Mouse (Mus musculus): ENCODE measurements around the gene Lhfp.

DNA sequence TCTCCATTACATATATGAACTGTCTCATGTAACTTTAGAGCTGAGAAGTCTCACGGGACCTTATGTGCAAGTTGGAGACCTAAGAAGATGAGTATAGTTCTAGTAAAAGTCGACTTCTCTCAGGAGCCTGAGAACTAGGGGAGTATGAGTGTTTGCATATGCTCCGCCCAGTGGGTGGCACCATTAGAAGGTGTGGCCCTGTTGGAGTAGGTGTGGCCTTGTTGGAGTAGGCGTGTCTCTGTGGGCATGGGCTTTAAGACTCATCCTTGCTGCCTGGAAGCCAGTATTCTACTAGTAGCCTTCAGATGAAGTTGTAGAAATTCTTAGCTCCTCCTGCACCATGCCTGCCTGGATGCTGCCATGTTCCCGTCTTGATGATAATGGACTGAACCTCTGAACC, 105.7 kb downstream of the Lhfp start:
- no peak for TF ChIP-seq CTCF (IDR thresholded peaks at IDR 0.05; ENCODE audit: borderline replicate concordance, insufficient read depth, low read depth, low read length)
- TF ChIP-seq POLR2A (IDR thresholded peaks at IDR 0.05; ENCODE audit: borderline replicate concordance, insufficient read depth, low read length): no peak
